Mouse (Mus musculus) midbrain, embryonic 11.5 days (tissue): ENCODE measurements at regions not wholly inside any gene's neighbourhood (a gene's known extent, or its start where the extent isn't known, plus 50 kb on each side); places are given as distances from the start of the nearest gene placed in this dataset.
A peak's percentile ranks its signal among the peaks of the same experiment; 100 is the strongest.
"Not testable (repeated sequence)": the region's sequence is repeated elsewhere in the genome, so short reads cannot be mapped to it uniquely, and the experiment has no call there.

Experiments used
- ATAC-seq: fragments of 200-750 bp; cut with Nextera tagmentation; 2 replicates; pipeline ENCODE4 v1.8.0; 2017; ENCODE audit warnings: moderate TSS enrichment, moderate library complexity; ENCODE audit not compliant: low FRiP score
- DNase-seq: peaks from one replicate; pipeline ENCODE4 v3.0.0; 2015; ENCODE audit warnings: low spot score; ENCODE audit errors: missing footprints
- H3K27ac ChIP-seq: fragments of 300-500 bp; sonication (generic); 2 replicates; pipeline ENCODE4 v1.5.1; 2014; ENCODE audit warnings: low read depth, low read length
- H3K27me3 ChIP-seq: fragments of 300-500 bp; sonication (generic); 2 replicates; pipeline ENCODE4 v1.6.1; 2014; ENCODE audit warnings: mild to moderate bottlenecking, low read length, moderate library complexity, mixed read lengths; ENCODE audit not compliant: control insufficient read depth, insufficient read depth
- H3K36me3 ChIP-seq: fragments of 300-500 bp; sonication (generic); 2 replicates; pipeline ENCODE4 v1.6.1; 2014; ENCODE audit warnings: mild to moderate bottlenecking, low read length, moderate library complexity, mixed read lengths; ENCODE audit not compliant: control insufficient read depth, insufficient read depth
- H3K4me1 ChIP-seq: fragments of 300-500 bp; sonication (generic); 2 replicates; pipeline ENCODE4 v1.6.1; 2014; ENCODE audit warnings: low read length; ENCODE audit not compliant: control insufficient read depth, insufficient read depth
- H3K4me2 ChIP-seq: fragments of 300-500 bp; sonication (generic); 2 replicates; pipeline ENCODE4 v1.6.1; 2014; ENCODE audit warnings: mild to moderate bottlenecking, moderate library complexity
- H3K4me3 ChIP-seq: fragments of 300-500 bp; sonication (generic); 2 replicates; pipeline ENCODE4 v1.5.1; 2014; ENCODE audit warnings: low read depth, low read length
- H3K9ac ChIP-seq: fragments of 300-500 bp; sonication (generic); 2 replicates; pipeline ENCODE4 v1.6.1; 2014; ENCODE audit warnings: low read length
- H3K9me3 ChIP-seq: fragments of 300-500 bp; sonication (generic); 2 replicates; pipeline ENCODE4 v1.6.1; 2016; ENCODE audit warnings: low read length; ENCODE audit not compliant: control insufficient read depth
- WGBS: fragments of 180-500 bp; shearing (Covaris S2); extraction: QIAGEN DNeasy Blood & Tissue Kit; methylation state at CpG from one replicate; pipeline ENCODE4 v1.1.7; 2014; 5-methylcytosine and 5-hydroxymethylcytosine counted together

DNA sequence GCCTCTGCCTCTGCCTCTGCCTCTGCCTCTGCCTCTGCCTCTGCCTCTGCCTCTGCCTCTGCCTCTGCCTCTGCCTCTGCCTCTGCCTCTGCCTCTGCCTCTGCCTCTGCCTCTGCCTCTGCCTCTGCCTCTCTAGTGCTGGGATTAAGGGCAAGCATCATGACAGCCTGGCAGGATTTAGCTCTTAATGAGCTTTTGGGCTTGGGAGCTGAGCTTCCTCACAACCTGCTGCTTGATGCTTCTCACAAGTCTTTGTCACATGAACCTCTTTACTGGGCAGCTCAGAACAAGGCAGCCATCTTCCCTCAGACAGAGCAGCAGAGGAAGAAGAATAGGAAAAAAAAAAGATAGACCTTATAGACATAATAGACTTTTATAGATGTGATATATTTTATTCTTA is 152.6 kb downstream of the Gm5426 start:
- DNase-seq, H3K4me2 ChIP-seq, H3K4me1 ChIP-seq, H3K9ac ChIP-seq, H3K27me3 ChIP-seq, ATAC-seq, H3K27ac ChIP-seq, H3K36me3 ChIP-seq, H3K9me3 ChIP-seq, H3K4me3 ChIP-seq: not testable (repeated sequence)

DNA sequence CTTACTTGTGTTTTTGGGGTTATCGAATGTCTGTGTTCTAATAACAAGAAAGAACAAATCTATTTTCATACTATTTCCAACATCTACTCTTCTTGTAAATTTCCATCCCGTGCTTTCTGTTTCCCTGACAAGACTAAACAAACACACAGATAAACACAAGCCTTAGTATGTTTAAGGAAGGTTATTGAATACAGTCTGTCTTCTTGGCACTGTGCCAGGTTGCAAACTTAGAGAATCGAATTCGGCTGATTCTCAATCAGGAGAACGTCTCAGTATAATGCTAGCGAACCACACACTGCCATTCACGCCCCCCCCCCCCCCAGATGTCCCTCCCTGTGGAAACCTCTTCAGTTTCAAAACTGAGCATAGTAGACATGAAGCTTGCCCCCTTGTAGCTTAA is 157.2 kb downstream of the Gm5426 start:
- 85% methylated on average over 7 of the region's 7 CpGs for WGBS
- Histone ChIP-seq H3K9me3 (no peaks in the 10 kb centered on the region), H3K27ac (no peak overlapping the region), H3K4me2 (no peak overlapping the region), H3K27me3 (no peaks in the 10 kb centered on the region), H3K4me1 (no peaks in the 10 kb centered on the region), H3K4me3 (no peak overlapping the region), H3K9ac (no peak overlapping the region), H3K36me3 (no peaks in the 10 kb centered on the region)
- DNase-seq (no peak), ATAC-seq (no peak)

DNA sequence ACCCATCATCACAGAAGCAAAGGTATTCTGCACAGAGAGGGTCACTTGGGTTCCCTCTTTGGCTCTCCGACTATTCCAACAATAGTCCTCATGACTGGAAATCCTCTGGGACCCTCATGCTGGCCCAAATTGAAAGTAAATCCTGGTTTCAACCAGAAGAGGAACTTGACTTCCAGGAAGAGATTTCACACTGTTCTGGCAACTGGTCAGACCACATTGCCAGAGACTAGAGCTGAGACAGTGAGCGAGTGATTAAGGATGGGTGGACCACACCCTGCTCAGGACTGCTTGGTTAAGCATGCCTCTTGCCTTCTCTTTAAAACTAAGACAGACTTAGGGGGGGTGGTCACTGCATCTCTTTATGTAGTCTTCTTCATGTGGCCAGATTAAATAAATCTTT is 158.3 kb downstream of the Gm5426 start:
- Histone ChIP-seq H3K4me2 (no peak overlapping the region), H3K4me3 (no peak overlapping the region), H3K36me3 (no peaks in the 10 kb centered on the region), H3K27ac (no peak overlapping the region), H3K4me1 (no peaks in the 10 kb centered on the region), H3K9me3 (no peaks in the 10 kb centered on the region), H3K27me3 (no peaks in the 10 kb centered on the region), H3K9ac (no peak overlapping the region)
- 85% methylated on average over 2 of the region's 2 CpGs for WGBS
- ATAC-seq (no peak), DNase-seq (no peak)

DNA sequence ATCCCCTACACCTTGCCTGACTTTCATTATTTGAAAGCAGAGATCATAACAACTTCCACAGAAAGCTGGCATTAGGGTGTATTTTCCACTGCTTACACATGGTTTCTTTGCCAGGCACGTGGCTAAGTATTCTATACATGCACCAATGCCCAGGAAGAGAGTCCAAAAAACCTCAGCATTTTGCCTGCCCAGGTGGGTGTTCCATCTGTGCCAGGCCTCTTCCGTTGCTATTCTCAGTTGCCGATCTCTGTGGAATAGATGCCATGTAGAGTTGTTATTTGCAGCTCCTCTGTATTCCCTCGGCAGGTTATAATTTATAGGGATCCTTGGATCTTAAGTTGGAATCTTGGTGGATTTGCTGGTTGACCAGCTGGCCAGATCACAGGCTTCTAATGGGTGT is 161.3 kb downstream of the Gm5426 start:
- H3K9ac ChIP-seq = no peak overlapping the region
- 91% methylated on average over 4 of the region's 4 CpGs for WGBS
- H3K36me3 ChIP-seq = no peaks in the 10 kb centered on the region
- H3K9me3 ChIP-seq = no peaks in the 10 kb centered on the region
- H3K27ac ChIP-seq = no peak overlapping the region
- no peak overlapping the region for H3K4me2 ChIP-seq
- ATAC-seq (no peak), DNase-seq (no peak)
- no peaks in the 10 kb centered on the region for H3K4me1 ChIP-seq
- no peak overlapping the region for H3K4me3 ChIP-seq
- H3K27me3 ChIP-seq = no peaks in the 10 kb centered on the region

DNA sequence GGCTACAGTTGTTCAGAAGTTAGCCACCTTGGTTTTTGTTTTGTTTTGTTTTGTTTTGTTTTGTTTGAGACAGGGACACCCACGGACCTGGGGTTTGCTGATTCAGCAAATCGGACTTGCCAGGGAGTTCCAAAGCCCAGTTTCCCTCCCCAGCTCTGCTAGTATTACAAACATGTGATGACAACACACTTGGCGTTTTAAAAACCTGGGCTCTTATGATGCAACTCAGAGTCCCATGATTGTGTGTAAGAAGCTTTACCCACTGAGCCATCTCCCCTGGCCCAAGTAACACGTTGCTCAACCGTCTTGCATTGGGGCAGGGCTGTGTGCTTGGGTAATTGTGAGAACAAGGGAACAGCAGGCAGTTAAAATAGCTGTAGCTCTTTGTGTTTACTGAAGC is 162.2 kb downstream of the Gm5426 start:
- Histone ChIP-seq H3K4me3 (no peak overlapping the region), H3K27ac (no peak overlapping the region), H3K27me3 (no peaks in the 10 kb centered on the region), H3K4me2 (no peak overlapping the region), H3K9me3 (no peaks in the 10 kb centered on the region), H3K9ac (no peak overlapping the region), H3K4me1 (no peaks in the 10 kb centered on the region), H3K36me3 (no peaks in the 10 kb centered on the region)
- 83% methylated on average over 5 of the region's 5 CpGs for WGBS
- ATAC-seq (no peak), DNase-seq (no peak)

DNA sequence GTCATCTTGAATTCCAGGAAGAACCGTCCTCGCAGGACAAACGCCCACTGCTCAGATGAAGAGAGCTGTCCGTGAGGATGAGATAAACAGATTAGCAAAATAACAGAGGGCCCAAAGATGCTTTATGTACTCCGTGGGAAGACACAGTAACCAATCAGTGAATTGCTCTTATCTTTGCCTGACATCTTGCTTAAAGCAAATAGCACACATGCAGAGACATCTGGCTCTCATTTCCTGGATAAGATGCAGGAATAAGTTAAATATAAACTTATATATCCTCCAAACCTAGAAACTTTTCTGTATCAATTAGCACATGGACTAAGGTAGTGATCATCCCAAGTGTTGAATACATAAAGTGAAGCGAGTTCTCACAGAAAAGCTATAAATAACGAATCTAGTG is 169.3 kb downstream of the Gm5426 start:
- WGBS = 79% methylated on average over 7 of the region's 7 CpGs
- peaks cover 13% of the 10 kb centered on the region for H3K4me1 ChIP-seq

DNA sequence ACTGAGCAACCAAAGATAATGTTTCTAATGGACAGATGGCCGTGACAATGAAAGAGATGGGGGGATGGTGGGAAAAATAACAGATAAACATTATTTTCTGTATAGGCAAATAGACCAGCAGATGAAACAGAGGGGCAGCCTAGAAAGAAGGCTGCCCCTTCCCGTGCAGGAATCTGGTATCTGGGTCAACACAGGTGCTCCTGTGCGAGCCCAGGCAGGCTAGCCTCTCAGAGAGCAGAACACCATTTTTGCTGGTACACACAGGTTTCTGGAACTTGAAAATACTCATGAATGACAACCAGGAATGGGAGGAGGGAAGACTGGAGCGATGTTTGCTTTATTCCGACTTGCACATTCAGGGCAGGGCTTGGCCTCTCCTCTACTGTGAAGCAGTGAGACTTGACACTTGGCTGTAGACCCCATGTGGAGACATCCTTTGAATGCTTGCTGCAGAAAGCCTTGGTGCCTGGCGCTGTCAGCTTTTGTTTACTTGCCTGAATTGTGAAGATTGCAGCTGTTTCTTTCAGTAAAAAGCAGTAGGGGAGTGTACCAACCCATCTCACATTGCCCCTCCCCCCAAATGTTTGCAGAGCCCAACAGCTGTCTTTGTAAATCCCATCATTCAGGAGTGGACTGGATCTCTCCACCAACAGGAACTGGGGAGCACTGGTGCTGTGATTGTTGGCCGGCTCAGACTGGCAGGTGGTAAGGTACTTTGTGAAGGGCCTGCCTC is 172.5 kb downstream of the Gm5426 start:
- Histone ChIP-seq H3K4me3 (no peak overlapping the region), H3K27ac (peak overlapping the region; percentile 58), H3K4me1 (peaks cover 13% of the 10 kb centered on the region)

More for the DNA sequence above, 169.3 kb downstream of the Gm5426 start:
- H3K36me3 ChIP-seq = no peaks in the 10 kb centered on the region
- H3K27me3 ChIP-seq = no peaks in the 10 kb centered on the region
- H3K9ac ChIP-seq = no peak overlapping the region
- ATAC-seq (no peak), DNase-seq (no peak)
- no peak overlapping the region for H3K27ac ChIP-seq
- no peak overlapping the region for H3K4me3 ChIP-seq
- no peaks in the 10 kb centered on the region for H3K9me3 ChIP-seq
- H3K4me2 ChIP-seq = no peak overlapping the region

DNA sequence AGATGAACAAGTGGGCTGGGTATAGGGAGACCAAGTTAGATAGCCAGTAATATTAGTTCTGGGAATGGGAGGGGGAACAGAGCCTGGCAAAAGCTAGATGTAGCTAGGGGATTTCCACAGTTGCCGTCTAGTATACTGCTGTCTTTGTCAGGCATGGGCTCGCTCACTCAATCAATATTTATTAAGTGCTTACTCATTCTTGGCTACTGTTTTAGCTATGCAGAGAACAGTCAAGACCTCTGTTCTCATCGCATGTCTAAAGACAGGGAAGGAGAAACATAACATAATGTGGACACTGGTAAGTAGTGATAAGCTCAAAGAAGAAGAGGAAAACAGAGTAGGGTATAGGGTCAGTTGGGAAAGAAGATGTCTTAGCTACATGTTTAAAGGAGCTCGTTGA is 173.4 kb downstream of the Gm5426 start:
- Histone ChIP-seq H3K27me3 (no peaks in the 10 kb centered on the region), H3K4me1 (peaks cover 13% of the 10 kb centered on the region), H3K4me3 (no peak overlapping the region), H3K9me3 (peaks cover 7% of the 10 kb centered on the region), H3K27ac (peak overlapping the region; percentile 58; the same call in 1 of the 2 replicates), H3K36me3 (no peaks in the 10 kb centered on the region; the same call in 1 of the 2 replicates), H3K9ac (no peak overlapping the region), H3K4me2 (no peak overlapping the region)
- WGBS = 67% methylated on average over 4 of the region's 4 CpGs
- DNase-seq = no peak
- ATAC-seq = no peak

More for the DNA sequence above, 172.5 kb downstream of the Gm5426 start:
- ATAC-seq (peak; percentile 95), DNase-seq (peak; percentile 94)
- Histone ChIP-seq H3K36me3 (no peaks in the 10 kb centered on the region; the same call in 1 of the 2 replicates), H3K4me2 (no peak overlapping the region), H3K27me3 (no peaks in the 10 kb centered on the region), H3K9ac (no peak overlapping the region), H3K9me3 (peaks cover 7% of the 10 kb centered on the region)
- 7% methylated on average over 7 of the region's 7 CpGs for WGBS

DNA sequence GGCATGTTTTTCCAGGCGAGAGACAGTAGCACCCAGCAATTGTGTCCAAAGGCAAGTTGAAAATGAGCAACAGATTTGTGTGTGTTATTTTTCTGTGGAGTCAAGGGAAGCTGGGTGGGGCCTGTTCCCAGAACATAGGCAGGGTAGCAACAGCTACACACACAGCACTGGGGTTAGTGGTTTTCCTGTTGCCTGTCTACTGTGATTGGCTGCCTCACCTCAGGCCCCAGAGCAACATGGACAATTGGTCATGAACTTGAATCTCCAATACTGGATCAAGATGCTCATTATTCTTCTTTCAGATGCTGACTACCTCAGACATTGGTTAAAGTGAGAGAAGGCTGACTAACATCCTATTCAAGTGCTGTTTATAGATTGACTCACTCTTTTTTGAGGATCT is 188.9 kb downstream of the Gm5426 start:
- Histone ChIP-seq H3K9me3 (no peaks in the 10 kb centered on the region), H3K27me3 (no peaks in the 10 kb centered on the region), H3K27ac (no peak overlapping the region), H3K4me2 (no peak overlapping the region), H3K4me1 (no peaks in the 10 kb centered on the region), H3K36me3 (no peaks in the 10 kb centered on the region), H3K9ac (no peak overlapping the region), H3K4me3 (no peak overlapping the region)
- ATAC-seq = no peak
- WGBS = 88% methylated on average over 1 of the region's 1 CpGs
- no peak for DNase-seq
